In genomic region chr10:117824139-117824538, GRCm38 (mm10) we compare ENCODE assay signal across 15 mouse cellular contexts. TPM values are rescaled to one million over a fixed set of nuclear protein-coding genes. Genes with fewer than 3 reads are reported as not detected.
A peak's percentile ranks its signal among the peaks of the same experiment; 100 is the strongest.
DNase-seq lines count a peak whose midpoint lies in the region; ATAC-seq and TF ChIP-seq lines count a peak whose summit lies in the region.
"Had no signal": no experiment of that assay in that cellular context is flagged by ENCODE, and none has a peak within 500 bp of the region (broad histone marks: within the 10 kb centered on the region; RNA-seq: fewer than 3 reads in every experiment).

No protein-coding gene starts in this region.

- H3K27ac ChIP-seq in layer of hippocampus, adult 2 months, result no peak overlapping the region
- H3K27ac ChIP-seq in intestine, embryonic 15.5 days, result no peak overlapping the region
- peak overlapping the region; percentile 43; the same call in 1 of the 2 replicates for H3K27ac ChIP-seq in small intestine, adult 2 months (ENCODE audit: insufficient read depth, low read depth, low read length)
- H3K27ac ChIP-seq: hindbrain, embryonic 14.5 days; lung, embryonic 15.5 days; midbrain, embryonic 15.5 days; neural tube, embryonic 13.5 days had no signal

- H3K27me3 ChIP-seq in intestine, embryonic 15.5 days (replicated peaks), result no peaks in the 10 kb centered on the region
- no peaks in the 10 kb centered on the region for H3K27me3 ChIP-seq in small intestine, adult 2 months (ENCODE audit: control insufficient read depth, insufficient read depth, low read length)
- H3K27me3 ChIP-seq: lung, embryonic 15.5 days; midbrain, embryonic 15.5 days; neural tube, embryonic 13.5 days had no signal

- peaks cover 15% of the 10 kb centered on the region for H3K4me1 ChIP-seq in intestine, embryonic 15.5 days (replicated peaks)
- H3K4me1 ChIP-seq in small intestine, adult 2 months (ENCODE audit: control insufficient read depth, insufficient read depth, insufficient read length, low read length), result peaks cover 20% of the 10 kb centered on the region; the same call in 1 of the 2 replicates

- no peak for TF ChIP-seq POLR2A in small intestine, adult 2 months (IDR thresholded peaks at IDR 0.05; ENCODE audit: low read depth, low read length)

- peaks cover 14% of the 10 kb centered on the region for H3K36me3 ChIP-seq in intestine, embryonic 15.5 days
- H3K36me3 ChIP-seq in small intestine, adult 2 months (ENCODE audit: control insufficient read depth, insufficient read depth, low read length), result peaks cover 37% of the 10 kb centered on the region

- H3K9me3 ChIP-seq in intestine, embryonic 15.5 days, result no peaks in the 10 kb centered on the region
- H3K9me3 ChIP-seq: lung, embryonic 15.5 days; midbrain, embryonic 15.5 days; neural tube, embryonic 13.5 days had no signal

- WGBS in intestine, embryonic 15.5 days, result 60% methylated on average over 4 of the region's 4 CpGs
- WGBS in small intestine, adult 2 months, result 10% methylated on average over 4 of the region's 4 CpGs

- H3K9ac ChIP-seq in intestine, embryonic 15.5 days, result no peak overlapping the region
- H3K9ac ChIP-seq: hindbrain, embryonic 14.5 days; lung, embryonic 15.5 days; midbrain, embryonic 15.5 days; neural tube, embryonic 13.5 days had no signal

- H3K4me3 ChIP-seq in layer of hippocampus, adult 2 months, result no peak overlapping the region
- H3K4me3 ChIP-seq in intestine, embryonic 15.5 days (replicated peaks), result no peak overlapping the region
- no peak overlapping the region for H3K4me3 ChIP-seq in small intestine, adult 2 months (ENCODE audit: low read depth, low read length)
- H3K4me3 ChIP-seq: lung, embryonic 15.5 days; midbrain, embryonic 15.5 days; neural tube, embryonic 13.5 days had no signal

- peak; percentile 73 for ATAC-seq in intestine, embryonic 15.5 days
- ATAC-seq: forebrain, embryonic 16.5 days; midbrain, embryonic 15.5 days had no signal

- H3K4me2 ChIP-seq in intestine, embryonic 15.5 days (replicated peaks), result no peak overlapping the region
- H3K4me2 ChIP-seq: hindbrain, embryonic 14.5 days; lung, embryonic 15.5 days; midbrain, embryonic 15.5 days; neural tube, embryonic 13.5 days had no signal

- no peak for DNase-seq in layer of hippocampus, adult 2 months (ENCODE audit: low spot score in 2 of 2)
- no peak for DNase-seq in layer of hippocampus, postnatal 10 days (ENCODE audit: low spot score in 2 of 2)
- DNase-seq in lung, adult 18-20 months, result peak; percentile 56 to 67
- DNase-seq in ovary, adult 18-20 months (ENCODE audit: low spot score), result no peak
- no peak for DNase-seq in thymus, adult 18-20 months
- DNase-seq: kidney, postnatal 10 days; left cerebral cortex, postnatal 4 days; right cerebral cortex, adult 18-20 months had no signal

- peak; percentile 60 for TF ChIP-seq CTCF in layer of hippocampus, adult 2 months (conservative IDR thresholded peaks at IDR 0.05)
- TF ChIP-seq CTCF in small intestine, adult 2 months (IDR thresholded peaks at IDR 0.05; ENCODE audit: extremely low read depth, insufficient read length, insufficient replicate concordance, low read depth, low read length), result peak; percentile 68; the same call in 1 of the 2 replicates

RNA-seq across cellular contexts. Expression of gene Rap1b, which starts 21.7 kb away (rescaled TPM):
- total RNA-seq in layer of hippocampus, adult 2 months (2021), result 10 to 100 TPM; 55.7 to 58.5 TPM
- total RNA-seq in layer of hippocampus, postnatal 10 days (2021), result 10 to 100 TPM; 97.5 to 99.8 TPM
- polyA plus RNA-seq in intestine, embryonic 15.5 days (2015; fragmentation: Nextera tagmentation; extraction: Ambion mirVana), result 169 and 180 TPM in 2 replicates
- polyA plus RNA-seq in small intestine, adult 2 months (2012; rRNA removed), result 7.9 and 19.2 TPM in 2 replicates

RNA-seq across cellular contexts. Expression of gene Nup107, which starts 31.6 kb away (rescaled TPM):
- total RNA-seq in layer of hippocampus, adult 2 months (2021), result 10 to 100 TPM; 15.5 to 19.4 TPM
- total RNA-seq in layer of hippocampus, postnatal 10 days (2021), result 10 to 100 TPM; 17.3 to 20.7 TPM
- polyA plus RNA-seq in intestine, embryonic 15.5 days (2015; fragmentation: Nextera tagmentation; extraction: Ambion mirVana), result 58.8 and 60.8 TPM in 2 replicates
- 1.3 and 3.1 TPM in 2 replicates for polyA plus RNA-seq in small intestine, adult 2 months (2012; rRNA removed)

Comparison
In these comparisons a context has a peak if more than half of its experiments do, and no peak if none do; other contexts are left out.
1. DNase-seq: peak in lung, adult 18-20 months (2 of 2); none in layer of hippocampus, adult 2 months (0 of 2), layer of hippocampus, postnatal 10 days (0 of 2), ovary, adult 18-20 months (single experiment) and thymus, adult 18-20 months (0 of 2).